Mouse (Mus musculus): ENCODE measurements around the gene Mthfd1.

DNA sequence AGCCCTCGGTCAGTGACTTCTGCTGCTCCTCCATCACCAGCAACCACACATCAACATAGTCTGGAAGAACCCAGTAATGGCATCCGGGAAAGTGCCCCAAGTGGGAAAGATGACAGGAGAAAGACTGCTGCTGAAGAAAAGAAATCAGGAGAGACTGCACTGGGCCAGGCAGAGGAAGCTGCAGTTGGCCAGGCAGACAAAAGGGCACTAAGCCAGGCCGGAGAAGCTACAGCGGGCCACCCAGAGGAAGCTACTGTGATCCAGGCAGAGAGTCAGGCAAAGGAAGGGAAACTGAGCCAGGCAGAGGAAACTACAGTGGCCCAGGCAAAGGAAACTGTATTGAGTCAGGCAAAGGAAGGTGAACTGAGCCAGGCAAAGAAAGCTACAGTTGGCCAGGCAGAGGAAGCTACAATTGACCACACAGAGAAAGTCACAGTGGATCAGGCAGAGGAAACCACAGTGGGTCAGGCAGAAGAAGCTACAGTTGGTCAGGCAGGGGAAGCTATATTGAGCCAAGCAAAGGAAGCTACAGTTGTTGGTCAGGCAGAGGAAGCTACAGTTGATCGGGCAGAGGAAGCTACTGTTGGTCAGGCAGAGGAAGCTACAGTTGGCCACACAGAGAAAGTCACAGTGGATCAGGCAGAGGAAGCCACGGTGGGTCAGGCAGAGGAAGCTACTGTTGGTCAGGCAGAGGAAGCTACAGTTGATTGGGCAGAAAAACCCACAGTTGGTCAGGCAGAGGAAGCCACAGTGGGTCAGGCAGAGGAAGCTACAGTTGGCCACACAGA, 73.7 kb downstream of the Mthfd1 start:
- TF ChIP-seq ZC3H11A (IDR thresholded peaks at IDR 0.05; ENCODE audit: borderline replicate concordance, low read depth, low read length): no peak
- no peak for TF ChIP-seq CHD2 (IDR thresholded peaks at IDR 0.05; ENCODE audit: low read depth, low read length)
- TF ChIP-seq MAFK (IDR thresholded peaks at IDR 0.05; ENCODE audit: insufficient read depth, low read depth, low read length): no peak
- no peak for TF ChIP-seq ZNF384 (IDR thresholded peaks at IDR 0.05; ENCODE audit: low read depth, low read length)
- TF ChIP-seq HCFC1 (IDR thresholded peaks at IDR 0.05; ENCODE audit: borderline replicate concordance, insufficient read depth, low read length): no peak

Data from ES-E14 (cell line).